Mouse (Mus musculus) hindbrain, postnatal 0 days (tissue): Measurements from ENCODE around the gene Tsks. TPM values are rescaled to one million over a fixed set of nuclear protein-coding genes. Genes with fewer than 3 reads are reported as not detected.

Experiments
- ATAC-seq: fragments of 200-750 bp; cut with Nextera tagmentation; 2 replicates; pipeline ENCODE4 v1.8.0; 2017; ENCODE audit warnings: mild to moderate bottlenecking, moderate TSS enrichment, moderate library complexity
- DNase-seq: peaks from one replicate; pipeline ENCODE4 v3.0.0-alpha.2; 2015; ENCODE audit warnings: low spot score
- H3K27ac ChIP-seq: fragments of 300-500 bp; sonication (generic); 2 replicates; pipeline ENCODE4 v1.5.1; 2014; ENCODE audit warnings: mild to moderate bottlenecking
- H3K27me3 ChIP-seq: fragments of 300-500 bp; sonication (generic); 2 replicates; pipeline ENCODE4 v1.6.1; 2014; ENCODE audit warnings: low read length, mixed read lengths; ENCODE audit not compliant: insufficient read depth
- H3K36me3 ChIP-seq: fragments of 300-500 bp; sonication (generic); 2 replicates; pipeline ENCODE4 v1.6.1; 2014; ENCODE audit warnings: low read length, mixed read lengths; ENCODE audit not compliant: insufficient read depth
- H3K4me1 ChIP-seq: fragments of 300-500 bp; sonication (generic); 2 replicates; pipeline ENCODE4 v1.6.1; 2014; ENCODE audit warnings: antibody characterized with exemption, low read length, mixed read lengths; ENCODE audit not compliant: insufficient read depth
- H3K4me2 ChIP-seq: fragments of 300-500 bp; sonication (generic); 2 replicates; pipeline ENCODE4 v1.6.1; 2014; ENCODE audit warnings: low read depth, mild to moderate bottlenecking, low read length, moderate library complexity, mixed read lengths
- H3K4me3 ChIP-seq: fragments of 300-500 bp; sonication (generic); 2 replicates; pipeline ENCODE4 v1.5.1; 2014; ENCODE audit warnings: low read length
- H3K9ac ChIP-seq: fragments of 300-500 bp; sonication (generic); replicated peaks from 2 replicates; pipeline ENCODE4 v1.6.1; 2014; ENCODE audit warnings: mild to moderate bottlenecking, low read length, moderate library complexity, mixed read lengths
- H3K9me3 ChIP-seq: fragments of 300-500 bp; sonication (generic); 2 replicates; pipeline ENCODE4 v1.6.1; 2016; ENCODE audit warnings: low read length, mixed read lengths
- CTCF ChIP-seq: IDR thresholded peaks from 2 replicates; pipeline ENCODE4 v1.5.1; 2016; ENCODE audit warnings: antibody characterized with exemption, control low read depth, low read depth
- WGBS: fragments of 180-500 bp; shearing (Covaris S2); extraction: QIAGEN DNeasy Blood & Tissue Kit; methylation state at CpG from one replicate; pipeline ENCODE4 v1.1.7; 2014; 5-methylcytosine and 5-hydroxymethylcytosine counted together
- polyA plus RNA-seq: library from polyadenylated mRNA; unstranded; fragments of >200 nt; fragmentation: Nextera tagmentation; extraction: Ambion mirVana; gene quantifications from 2 replicates; pipeline ENCODE4 v1.2.1, GENCODE M21; 2015
- total RNA-seq: library from RNA; depleted of rRNA; stranded (reverse); fragments of >200 nt; gene quantifications from 2 replicates; pipeline ENCODE4 v1.2.3, GENCODE M21; 2014

Tsks gene
- total and polyA plus RNA-seq, 2 experiments from 2014 or later = 0.25 TPM; not detected in 1

DNA sequence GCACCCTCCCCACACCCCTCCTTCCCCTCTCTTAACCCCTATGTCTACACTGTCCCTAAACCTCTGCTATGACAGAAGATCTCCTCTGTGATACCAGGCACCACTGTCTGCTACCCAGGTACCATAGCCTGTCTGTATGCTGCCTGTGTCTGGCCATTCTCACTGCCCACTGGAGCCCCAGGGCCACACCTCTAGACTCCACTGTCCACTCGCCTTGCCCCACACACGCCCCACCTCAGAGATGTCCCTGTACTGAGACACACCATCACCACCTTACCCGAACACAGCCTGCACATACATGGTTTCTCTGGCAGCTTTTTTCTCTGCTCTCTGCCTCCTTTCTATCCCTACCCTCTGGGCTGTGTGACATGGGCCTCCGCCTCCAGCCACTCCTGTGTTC lies 26.1 kb upstream of the Tsks start:
- Histone ChIP-seq H3K4me2 (no peak overlapping the region), H3K4me3 (no peak overlapping the region), H3K27ac (no peak overlapping the region), H3K9me3 (no peaks in the 10 kb centered on the region), H3K36me3 (peaks cover 18% of the 10 kb centered on the region; the same call in 1 of the 2 replicates), H3K4me1 (no peaks in the 10 kb centered on the region), H3K27me3 (no peaks in the 10 kb centered on the region), H3K9ac (no peak overlapping the region)
- TF ChIP-seq CTCF = no peak
- WGBS = 90% methylated on average over 4 of the region's 4 CpGs
- ATAC-seq (0 out of 2 replicates have a peak, but pooled peaks have one; percentile 19), DNase-seq (no peak)

DNA sequence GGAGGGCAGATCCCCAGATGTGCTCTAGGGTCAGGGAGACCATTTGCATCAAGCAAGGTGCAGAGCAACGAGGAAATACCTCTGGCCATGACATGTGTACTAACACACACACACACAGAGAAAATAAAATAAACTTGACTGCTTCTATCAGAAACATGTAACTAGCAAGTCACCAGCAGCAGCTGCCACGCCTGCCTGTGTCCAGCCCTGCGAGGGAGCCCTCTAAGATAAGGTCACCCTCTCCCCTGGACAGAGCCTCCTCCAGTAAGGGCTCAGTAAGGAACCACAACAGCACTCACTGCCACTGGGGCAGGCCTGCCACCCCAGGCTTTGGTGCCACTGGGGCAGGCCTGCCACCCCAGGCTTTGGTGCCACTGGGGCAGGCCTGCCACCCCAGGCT lies 24.8 kb upstream of the Tsks start:
- no peaks in the 10 kb centered on the region for H3K27me3 ChIP-seq
- H3K4me1 ChIP-seq = no peaks in the 10 kb centered on the region
- DNase-seq = no peak
- no peak for ATAC-seq
- no peak overlapping the region for H3K4me3 ChIP-seq
- no peak overlapping the region for H3K9ac ChIP-seq
- no peak for TF ChIP-seq CTCF
- no peak overlapping the region for H3K27ac ChIP-seq
- peaks cover 20% of the 10 kb centered on the region; the same call in 1 of the 2 replicates for H3K36me3 ChIP-seq
- no peak overlapping the region for H3K4me2 ChIP-seq
- 88% methylated on average over 3 of the region's 3 CpGs for WGBS
- no peaks in the 10 kb centered on the region for H3K9me3 ChIP-seq

DNA sequence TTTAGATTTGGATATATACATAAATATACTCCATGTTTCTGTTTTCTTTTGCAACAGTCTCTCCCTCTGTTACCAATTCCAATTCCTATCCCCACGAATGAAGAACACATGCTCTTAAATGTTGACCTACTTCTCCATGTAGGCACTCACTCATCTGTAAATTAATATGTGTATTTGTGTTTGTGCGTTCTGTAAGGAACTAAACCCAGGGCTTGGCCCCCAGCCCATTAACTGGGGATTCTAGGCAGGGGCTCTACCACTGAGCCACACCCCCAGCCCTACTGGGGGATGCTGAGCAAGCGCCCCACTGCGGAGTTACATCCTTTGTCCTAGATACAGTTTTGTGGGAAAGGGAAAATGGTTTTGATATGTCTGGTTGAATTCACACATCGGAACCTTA lies 23.9 kb upstream of the Tsks start:
- Histone ChIP-seq H3K4me3 (no peak overlapping the region), H3K27me3 (no peaks in the 10 kb centered on the region), H3K36me3 (peaks cover 20% of the 10 kb centered on the region; the same call in 1 of the 2 replicates), H3K27ac (no peak overlapping the region; the same call in 1 of the 2 replicates), H3K9me3 (no peaks in the 10 kb centered on the region), H3K4me2 (no peak overlapping the region), H3K4me1 (no peaks in the 10 kb centered on the region), H3K9ac (no peak overlapping the region)
- WGBS = 73% methylated on average over 5 of the region's 5 CpGs
- DNase-seq (no peak), ATAC-seq (no peak)
- TF ChIP-seq CTCF = no peak

DNA sequence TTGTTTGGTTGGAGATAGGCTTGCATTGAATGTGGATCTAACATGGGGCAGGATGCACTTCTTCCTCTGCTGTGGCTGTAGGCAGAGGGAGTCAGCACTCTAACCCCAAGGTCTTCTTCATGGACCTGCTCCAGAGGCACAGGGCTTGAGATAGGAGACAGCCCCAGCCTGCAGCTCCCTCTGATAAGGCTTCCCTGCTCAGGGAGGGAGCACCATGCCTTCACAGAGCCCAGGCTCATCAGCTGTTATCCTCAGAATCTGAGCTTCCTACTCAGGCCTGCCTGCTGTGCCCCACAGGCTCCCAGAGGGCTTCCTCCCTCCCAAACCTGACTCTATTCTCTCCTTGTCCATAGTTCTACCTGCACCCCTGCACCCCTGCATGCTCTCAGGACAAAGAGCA lies 20.5 kb upstream of the Tsks start:
- ATAC-seq = no peak
- no peak overlapping the region for H3K27ac ChIP-seq
- H3K4me3 ChIP-seq = no peak overlapping the region
- no peaks in the 10 kb centered on the region for H3K27me3 ChIP-seq
- H3K36me3 ChIP-seq = peaks cover 13% of the 10 kb centered on the region; the same call in 1 of the 2 replicates
- no peak for TF ChIP-seq CTCF
- peaks cover 2% of the 10 kb centered on the region; the same call in 1 of the 2 replicates for H3K4me1 ChIP-seq
- no peak overlapping the region for H3K9ac ChIP-seq
- no peaks in the 10 kb centered on the region for H3K9me3 ChIP-seq
- H3K4me2 ChIP-seq = no peak overlapping the region
- DNase-seq = no peak

DNA sequence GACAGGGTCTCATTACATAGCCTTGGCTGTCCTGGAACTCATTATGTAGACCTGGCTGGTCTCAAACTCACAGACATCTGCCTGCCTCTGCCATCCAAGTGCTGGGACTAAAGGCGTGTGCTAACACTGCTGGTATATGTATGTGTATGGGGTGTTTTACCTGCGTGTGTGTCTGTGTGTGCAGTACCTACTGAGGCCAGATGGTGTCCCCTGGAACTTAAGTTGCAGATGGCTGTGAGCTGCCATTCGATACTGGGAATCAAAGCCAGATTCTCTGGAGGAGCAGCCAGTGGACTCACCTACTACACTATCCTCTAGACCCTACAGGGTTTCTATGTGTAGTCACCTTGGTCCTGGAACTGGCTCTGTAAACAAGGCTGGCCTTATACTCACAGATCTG lies 17.5 kb upstream of the Tsks start:
- TF ChIP-seq CTCF = peak; percentile 80
- Histone ChIP-seq H3K9ac (no peak overlapping the region), H3K4me1 (peaks cover 13% of the 10 kb centered on the region), H3K4me3 (no peak overlapping the region), H3K9me3 (no peaks in the 10 kb centered on the region), H3K4me2 (no peak overlapping the region), H3K27ac (no peak overlapping the region), H3K27me3 (no peaks in the 10 kb centered on the region), H3K36me3 (peaks cover 13% of the 10 kb centered on the region; the same call in 1 of the 2 replicates)
- no peak for ATAC-seq
- DNase-seq = peak; percentile 75
- WGBS = 73% methylated on average over 3 of the region's 3 CpGs

DNA sequence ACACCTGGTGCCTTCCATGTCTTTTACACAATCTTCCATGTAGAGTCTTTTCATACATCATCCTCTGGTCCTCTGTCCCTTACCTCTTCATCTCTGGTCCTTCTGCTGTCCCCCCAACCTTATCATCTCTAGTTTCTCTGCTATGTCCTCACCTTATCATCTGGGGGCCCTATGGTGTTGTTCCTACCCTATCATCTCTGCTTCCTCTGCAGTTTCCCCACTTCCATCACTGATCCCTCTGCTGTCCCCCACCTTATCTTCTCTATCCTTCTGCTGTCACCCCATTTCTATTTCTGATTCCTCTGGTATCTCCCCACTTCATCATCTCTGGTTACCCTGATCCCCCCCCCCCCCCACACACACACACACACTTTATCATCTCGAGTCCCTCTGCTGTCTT lies 14.4 kb upstream of the Tsks start:
- H3K36me3 ChIP-seq = no peaks in the 10 kb centered on the region
- ATAC-seq (no peak), DNase-seq (no peak)
- H3K27ac ChIP-seq = peak overlapping the region; percentile 90; the same call in 1 of the 2 replicates
- H3K4me1 ChIP-seq = peaks cover 13% of the 10 kb centered on the region
- H3K4me2 ChIP-seq = peak overlapping the region; percentile 82
- H3K9ac ChIP-seq = peak overlapping the region; percentile 96
- no peak for TF ChIP-seq CTCF
- H3K9me3 ChIP-seq = no peaks in the 10 kb centered on the region
- peak overlapping the region; percentile 92 for H3K4me3 ChIP-seq
- WGBS = 9% methylated on average over 1 of the region's 1 CpGs
- H3K27me3 ChIP-seq = no peaks in the 10 kb centered on the region
